Mouse (Mus musculus): ENCODE measurements around the gene Trpv2. TPM values are rescaled to one million over a fixed set of nuclear protein-coding genes. Genes with fewer than 3 reads are reported as not detected.

Trpv2 gene
- polyA plus RNA-seq, 1 experiment: 1.9 TPM

Other genes starting within 250 kb of the Trpv2 start
- 12.7 and 14.1 TPM in 2 replicates for gene Pigl, start 116.0 kb upstream of the Trpv2 start, polyA plus RNA-seq (2011; ENCODE audit: insufficient read depth, insufficient read length, low read depth, missing spikeins)
- 281 and 327 TPM in 2 replicates for gene Ncor1, start 115.9 kb upstream of the Trpv2 start, polyA plus RNA-seq (2011; ENCODE audit: insufficient read depth, insufficient read length, low read depth, missing spikeins)
- 66.9 and 77.3 TPM in 2 replicates for gene Cenpv, start 35.2 kb upstream of the Trpv2 start, polyA plus RNA-seq (2011; ENCODE audit: insufficient read depth, insufficient read length, low read depth, missing spikeins)
- 626 and 640 TPM in 2 replicates for gene Ubb, start 23.3 kb upstream of the Trpv2 start, polyA plus RNA-seq (2011; ENCODE audit: insufficient read depth, insufficient read length, low read depth, missing spikeins)
- gene Lrrc75a, start 74.0 kb downstream of the Trpv2 start, polyA plus RNA-seq (2011; ENCODE audit: insufficient read depth, insufficient read length, low read depth, missing spikeins): 4.6 and 6.4 TPM in 2 replicates
- gene Mmgt2, start 74.2 kb downstream of the Trpv2 start, polyA plus RNA-seq (2011; ENCODE audit: insufficient read depth, insufficient read length, low read depth, missing spikeins): 12.6 and 19.3 TPM in 2 replicates
- 2.7 and 2.9 TPM in 2 replicates for gene Zfp287, start 157.4 kb downstream of the Trpv2 start, polyA plus RNA-seq (2011; ENCODE audit: insufficient read depth, insufficient read length, low read depth, missing spikeins)
- not detected in 2 replicates for gene Gm10428, start 178.6 kb downstream of the Trpv2 start, polyA plus RNA-seq (2011; ENCODE audit: insufficient read depth, insufficient read length, low read depth, missing spikeins)
- gene Zfp286, start 215.0 kb downstream of the Trpv2 start, polyA plus RNA-seq (2011; ENCODE audit: insufficient read depth, insufficient read length, low read depth, missing spikeins): 2.9 and 3.6 TPM in 2 replicates
- 0.61 and 0.73 TPM in 2 replicates for gene Trim16, start 245.7 kb downstream of the Trpv2 start, polyA plus RNA-seq (2011; ENCODE audit: insufficient read depth, insufficient read length, low read depth, missing spikeins)